Mouse (Mus musculus) ES-Bruce4 (cell line): ENCODE measurements around the gene Ankrd40.

Experiments
- CTCF ChIP-seq: IDR thresholded peaks from one replicate; pipeline ENCODE4 v1.8.1; 2011; ENCODE audit warnings: low read depth, low read length
- POLR2A ChIP-seq: IDR thresholded peaks from one replicate; pipeline ENCODE4 v1.8.1; 2011; ENCODE audit warnings: low read length; ENCODE audit not compliant: insufficient read depth

- TF ChIP-seq CTCF (no peak), POLR2A (no peak)
Measured at GRCm38 (mm10) chr11:94294996-94295845, 32.6 kb upstream of the Ankrd40 start.
